Mouse (Mus musculus) embryo, embryonic 10 days (tissue): ENCODE data around the gene Por.
A peak's percentile ranks its signal among the peaks of the same experiment; 100 is the strongest.

ENCODE experiments used
- DNase-seq: peaks from one replicate; pipeline ENCODE4 v3.0.0-alpha.2; 2015; ENCODE audit warnings: low spot score

Gene Por

DNA sequence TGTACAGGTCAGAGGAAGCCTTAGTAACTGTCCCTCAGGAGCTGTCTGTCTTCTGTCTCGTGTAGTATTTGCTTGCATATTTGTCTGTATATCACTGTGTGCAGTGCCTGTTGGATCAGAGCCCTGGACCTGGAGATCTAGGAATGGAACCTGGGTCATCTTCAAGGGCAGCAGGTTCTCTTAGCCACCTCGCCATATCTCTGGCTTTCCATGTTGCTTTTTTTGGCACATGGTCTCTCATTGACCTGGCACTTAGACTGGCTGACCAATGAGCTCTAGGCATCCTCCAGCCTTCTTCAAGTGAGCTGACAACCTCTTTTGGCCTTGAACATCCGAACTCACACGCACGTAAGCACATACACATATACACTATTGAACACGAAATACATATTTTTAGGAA is 32.4 kb downstream of the Por start:
- DNase-seq, result no peak

DNA sequence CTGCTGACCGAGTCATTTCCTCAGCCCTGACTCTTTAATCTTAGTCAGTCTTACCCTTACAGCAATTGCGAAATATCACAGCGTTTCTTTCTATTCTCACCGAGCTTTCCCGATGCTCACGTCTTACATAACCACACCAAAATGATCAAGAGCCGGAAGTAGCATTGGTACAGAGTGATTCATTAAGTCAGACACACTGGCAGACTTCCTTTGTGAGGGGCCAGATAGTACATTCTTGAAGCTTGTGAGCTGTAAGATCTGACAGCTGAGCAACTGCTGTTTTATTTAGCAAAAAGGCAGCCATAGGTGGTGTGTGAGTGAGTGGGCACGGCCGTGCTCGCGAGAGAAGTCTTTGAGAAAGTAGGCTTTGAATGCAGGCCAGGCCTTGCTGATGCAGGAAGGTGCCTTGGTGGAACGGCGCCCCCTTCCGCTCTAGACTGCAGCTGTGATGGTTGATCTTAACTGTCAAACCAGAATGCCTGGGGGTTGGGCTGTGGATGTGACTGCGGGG is 32.9 kb downstream of the Por start:
- no peak for DNase-seq

DNA sequence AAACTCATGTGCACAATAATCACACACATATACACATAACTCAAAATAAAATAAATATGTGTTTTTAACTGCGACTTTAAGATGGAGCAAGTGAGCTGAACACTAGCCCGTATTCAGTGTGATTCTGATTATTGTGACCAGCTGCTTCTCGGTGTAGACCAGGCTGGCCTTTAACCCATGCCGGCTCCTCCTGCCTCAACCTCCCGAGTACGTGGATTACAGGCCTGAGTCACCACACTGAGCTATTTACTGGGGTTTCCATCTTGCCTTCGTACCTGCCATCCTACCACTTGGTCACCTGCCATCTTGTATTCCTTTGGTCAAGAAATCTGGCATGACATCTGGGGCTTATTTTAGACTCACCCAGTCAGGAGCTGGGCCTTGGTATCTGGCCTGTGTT is 33.6 kb downstream of the Por start:
- DNase-seq, result no peak

DNA sequence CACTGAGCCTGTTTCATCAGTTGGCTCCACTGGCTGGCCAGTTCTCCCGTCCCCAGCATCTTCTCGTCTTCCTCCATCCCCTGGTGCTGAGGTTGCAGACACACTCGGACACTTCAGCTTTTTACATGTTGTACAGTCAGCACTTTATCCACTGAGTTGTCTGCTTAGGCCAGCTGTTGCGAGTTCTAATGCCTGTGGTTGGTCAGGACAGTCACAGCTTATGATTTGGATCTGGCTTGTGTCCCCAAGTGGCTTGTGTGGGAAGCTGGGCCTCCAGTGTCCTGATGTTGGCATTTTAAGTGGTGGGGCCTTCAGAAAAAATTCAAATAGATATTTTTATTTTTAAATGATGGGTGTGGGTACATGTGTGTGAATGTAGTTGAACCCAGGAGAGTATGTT is 35.5 kb downstream of the Por start:
- no peak for DNase-seq

DNA sequence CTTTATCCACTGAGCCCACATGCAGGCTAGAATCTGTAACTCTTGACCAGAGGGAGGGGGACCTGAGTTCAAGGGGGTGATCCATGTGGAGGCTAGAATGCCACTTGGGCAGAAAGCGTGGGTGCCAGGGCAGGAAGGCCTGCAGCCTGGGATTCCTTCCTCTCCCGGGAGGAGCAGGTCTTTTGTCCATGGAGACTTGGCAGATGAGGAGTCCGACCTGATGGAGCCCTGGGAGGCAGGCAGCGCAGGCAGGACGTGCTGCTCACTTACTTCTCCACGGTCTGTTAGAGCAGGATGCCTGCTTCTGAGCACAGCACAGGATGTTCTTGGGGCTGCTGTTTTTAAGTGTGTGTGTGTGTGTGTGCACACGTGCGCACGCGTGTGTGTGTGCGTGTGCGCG is 37.2 kb downstream of the Por start:
- no peak for DNase-seq

DNA sequence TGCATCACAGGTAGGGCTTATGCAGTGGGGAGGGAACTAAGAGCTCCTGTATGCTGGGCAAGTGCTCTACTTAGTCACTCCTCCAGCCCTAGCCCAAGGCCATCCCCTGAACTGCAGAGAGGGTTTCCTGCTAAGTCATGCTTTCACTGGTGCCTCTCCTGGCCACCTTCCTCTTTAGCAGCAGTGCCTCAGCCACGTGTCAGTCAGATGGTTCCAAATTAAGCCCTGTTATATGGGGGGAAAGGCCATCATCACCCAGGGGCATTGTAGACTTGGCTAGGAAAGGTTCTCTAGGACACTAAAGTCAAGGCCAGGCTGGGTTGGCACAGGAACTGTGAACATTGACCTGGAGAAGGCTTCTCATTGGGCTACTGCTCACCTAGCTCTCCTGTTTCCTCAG is 38.0 kb downstream of the Por start:
- DNase-seq, result no peak

DNA sequence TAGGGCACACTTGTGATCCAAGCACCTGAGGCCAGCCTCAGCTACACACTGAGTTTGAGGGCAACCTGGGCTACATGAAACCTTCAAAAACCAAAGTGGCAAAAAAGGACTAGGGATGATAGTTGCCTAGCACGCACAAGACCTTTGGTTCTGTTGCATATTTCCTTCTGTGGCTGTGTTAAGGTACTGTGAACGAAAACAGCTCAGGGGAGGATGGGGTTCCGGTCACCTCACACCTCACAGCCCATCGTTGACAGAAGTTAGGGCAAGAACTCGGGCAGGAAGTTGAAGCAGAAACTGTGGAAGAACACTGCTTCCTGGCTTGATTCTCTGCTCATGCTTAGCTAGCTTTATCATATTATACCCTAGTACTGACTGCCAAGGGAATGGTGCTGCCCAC is 39.9 kb downstream of the Por start:
- DNase-seq, result no peak

DNA sequence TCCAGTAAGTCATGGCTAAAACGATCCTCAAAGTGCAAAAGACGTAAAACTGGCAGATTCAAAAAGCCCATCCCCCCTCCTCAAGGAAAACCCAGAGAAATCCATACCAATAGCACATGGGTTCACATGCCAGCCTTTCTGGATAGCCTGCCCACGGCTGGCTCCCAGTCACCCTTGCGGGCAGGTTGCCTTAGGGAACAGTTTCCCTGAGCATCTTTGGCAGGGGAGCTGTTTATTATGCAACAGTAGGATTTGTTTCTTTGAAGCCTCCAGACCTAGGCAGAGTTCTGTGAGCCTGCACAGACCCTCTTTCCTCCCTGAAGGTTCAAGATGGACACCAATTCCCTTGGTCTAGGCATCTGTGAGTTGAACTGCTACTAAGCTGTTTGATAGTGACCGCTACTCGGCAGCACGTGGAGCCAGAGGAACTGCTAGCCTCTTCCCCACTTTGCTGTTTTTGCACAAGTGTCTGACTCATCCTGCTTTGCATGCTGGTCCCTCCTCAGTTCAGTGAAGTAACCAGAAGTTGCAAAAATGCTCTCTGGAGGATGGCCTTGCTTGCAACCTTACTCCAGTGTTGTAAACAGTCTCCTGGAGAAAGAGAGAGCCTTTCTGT is 40.9 kb downstream of the Por start:
- no peak for DNase-seq

DNA sequence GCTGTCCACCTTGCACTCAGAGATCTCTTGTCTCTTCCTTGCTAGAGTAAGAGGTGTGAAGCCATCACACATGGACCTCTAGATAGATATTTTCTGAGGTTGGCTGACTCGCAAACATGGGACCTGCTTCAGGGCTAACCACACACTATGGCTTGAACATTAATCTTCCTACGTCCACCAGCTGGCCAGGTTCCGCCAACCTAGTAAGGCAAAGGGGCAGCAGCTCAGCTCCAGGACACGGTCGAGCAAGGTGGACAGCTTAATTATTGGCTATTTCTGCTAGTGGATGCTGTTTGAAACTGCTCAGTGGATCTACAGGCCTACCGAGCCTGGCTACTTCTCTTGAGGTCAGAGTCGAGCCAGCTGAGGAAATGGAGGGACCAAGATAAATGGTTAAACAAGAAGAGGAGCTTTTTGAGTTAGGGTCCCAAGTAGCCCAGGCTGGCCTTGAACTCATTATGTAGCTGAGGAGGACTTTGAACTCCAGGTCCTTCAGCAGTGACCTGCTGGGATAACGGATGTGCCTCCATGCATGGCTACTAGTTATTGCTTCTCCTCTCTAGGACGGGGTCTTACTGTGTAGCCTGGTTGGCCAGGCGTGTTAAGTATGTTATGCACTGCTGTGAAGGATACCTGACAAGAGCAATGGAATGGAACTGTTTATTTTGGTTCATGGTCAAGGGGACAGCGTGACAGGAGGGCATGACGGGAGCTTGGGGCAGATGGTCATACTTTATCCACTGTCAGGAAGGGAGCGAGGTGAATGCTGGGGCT is 41.9 kb downstream of the Por start:
- no peak for DNase-seq

DNA sequence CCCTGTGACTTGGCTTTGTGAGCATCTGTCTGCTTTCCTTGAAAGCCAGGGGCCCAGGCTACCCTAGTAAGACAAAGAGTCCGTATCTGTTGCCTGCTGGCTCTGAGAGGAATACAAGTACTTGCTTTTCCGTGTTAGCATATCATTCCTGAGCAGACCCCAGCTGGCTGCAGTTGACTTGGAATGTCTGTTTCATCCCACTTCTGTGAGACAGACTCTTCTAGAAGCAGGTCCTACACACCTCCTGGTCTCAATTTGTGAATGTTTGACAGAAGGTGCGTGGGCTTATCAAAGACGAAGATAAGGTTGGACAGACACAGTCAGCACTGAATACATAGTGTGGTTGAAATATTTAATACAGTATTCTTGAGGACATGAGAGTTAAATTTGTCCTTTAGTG is 43.0 kb downstream of the Por start:
- DNase-seq, result no peak

DNA sequence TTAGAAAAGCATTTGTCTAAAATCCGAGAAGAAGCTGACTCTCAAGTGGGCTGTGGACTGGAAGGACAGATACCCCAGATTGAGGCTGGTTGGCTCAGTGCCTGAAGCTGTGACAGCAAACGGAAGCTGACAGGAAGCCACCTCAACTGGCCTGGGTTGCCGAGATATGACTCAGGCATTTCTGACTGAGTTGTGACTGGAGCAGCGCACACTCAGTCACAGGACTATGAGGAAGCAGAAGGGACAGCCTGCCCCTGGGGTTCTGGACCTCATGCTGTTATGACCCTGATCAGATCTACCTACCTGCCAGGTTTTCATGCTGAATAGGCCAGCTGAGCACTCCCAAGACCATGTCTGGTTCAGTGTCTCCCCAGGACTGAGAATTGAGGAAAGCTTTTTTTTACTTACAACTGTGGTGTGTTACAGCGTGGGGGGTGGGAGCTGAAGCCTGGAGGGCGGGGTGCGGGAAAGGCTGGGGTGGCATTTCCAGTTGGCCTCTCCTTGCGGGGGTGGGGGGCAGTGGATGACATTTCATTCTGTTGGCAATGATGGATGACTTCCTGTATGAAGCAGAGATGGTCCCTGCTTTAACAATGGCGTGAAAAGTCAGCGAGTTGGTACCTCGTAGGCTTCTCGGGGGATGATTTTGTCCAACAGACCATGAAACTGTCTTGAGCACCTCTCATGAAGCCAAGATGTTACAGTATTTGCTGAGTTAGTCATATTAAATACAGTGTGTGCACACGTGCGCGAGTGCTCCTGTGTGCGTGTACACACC is 43.8 kb downstream of the Por start:
- DNase-seq, result peak; percentile 65

DNA sequence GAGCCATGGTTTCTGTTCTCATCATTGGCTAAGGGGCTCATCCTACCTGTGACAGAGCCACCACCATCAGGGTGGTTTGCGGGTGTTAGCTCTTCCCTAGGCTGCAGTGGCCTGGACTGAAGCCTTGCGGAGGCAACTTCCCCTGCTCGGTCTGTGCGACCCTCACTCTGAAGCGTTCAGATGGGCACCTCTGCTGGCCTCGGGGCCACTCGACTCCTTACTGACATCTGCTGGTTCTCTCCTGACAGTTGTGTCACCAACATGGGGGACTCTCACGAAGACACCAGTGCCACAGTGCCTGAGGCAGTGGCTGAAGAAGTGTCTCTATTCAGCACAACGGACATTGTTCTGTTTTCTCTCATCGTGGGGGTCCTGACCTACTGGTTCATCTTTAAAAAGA is 45.8 kb downstream of the Por start:
- DNase-seq, result peak; percentile 44

DNA sequence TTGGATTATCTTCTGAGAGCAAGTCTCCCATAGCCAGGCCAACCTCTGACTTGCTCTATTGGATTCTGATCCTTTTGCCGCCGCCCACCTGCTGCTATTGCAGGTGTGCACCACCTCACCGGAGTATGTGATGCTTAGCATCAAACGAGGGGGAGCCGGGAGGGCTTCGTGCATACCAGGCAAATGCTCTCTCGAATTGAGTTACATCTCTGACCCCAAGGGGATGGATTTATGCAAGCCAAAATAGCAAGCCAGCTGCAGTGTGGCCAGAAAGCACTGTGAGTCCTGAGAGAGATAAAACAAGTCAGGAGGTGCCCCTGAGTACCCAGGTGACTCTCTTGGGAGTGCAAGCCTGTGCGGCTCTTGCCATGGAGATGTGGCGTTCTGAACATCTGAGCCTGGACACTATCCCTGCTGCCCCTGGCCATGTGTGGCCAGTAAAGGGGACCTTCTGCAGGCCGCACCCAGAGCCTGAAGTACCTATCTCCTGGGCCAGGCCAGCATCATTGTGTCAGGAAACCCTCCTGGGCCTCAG is 49.8 kb downstream of the Por start:
- DNase-seq, result no peak

DNA sequence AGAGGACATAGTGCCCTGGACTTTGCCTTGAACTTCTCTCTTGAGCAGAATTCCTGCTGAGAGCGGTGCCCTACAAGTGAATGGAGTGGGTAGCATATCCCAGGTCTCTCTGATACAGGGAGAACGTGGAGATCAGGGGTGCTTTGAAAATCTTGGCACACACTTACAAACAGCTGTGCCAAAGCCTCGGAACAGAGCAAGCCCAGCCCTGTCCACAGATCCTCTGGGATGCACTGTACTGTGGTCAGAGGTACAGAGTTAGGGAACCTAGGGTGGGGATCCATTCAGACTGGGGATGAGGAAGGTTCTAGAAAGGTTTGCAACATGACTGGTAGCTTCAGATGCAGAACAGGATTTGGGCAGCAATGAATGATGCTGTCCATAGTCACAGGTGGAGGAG is 50.3 kb downstream of the Por start:
- DNase-seq, result no peak

DNA sequence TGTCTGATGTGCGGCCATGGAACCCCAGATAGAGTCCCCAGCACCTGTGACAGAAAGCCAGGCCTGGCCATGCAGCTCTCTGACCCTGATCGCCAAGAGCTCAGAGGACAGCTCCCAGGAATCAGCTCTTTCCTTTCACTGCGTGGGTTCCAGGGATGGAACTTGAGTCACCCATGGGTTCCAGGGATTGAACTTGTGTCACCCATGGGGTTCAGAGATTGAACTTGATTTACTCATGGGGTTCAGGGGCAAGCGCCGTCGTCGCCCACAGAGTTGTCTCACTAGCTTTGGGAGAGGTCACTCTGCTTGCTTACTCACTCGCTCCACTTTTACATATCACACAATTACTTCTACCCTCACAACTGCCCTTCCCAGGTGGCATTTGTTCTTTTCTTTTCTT is 51.2 kb downstream of the Por start:
- no peak for DNase-seq

DNA sequence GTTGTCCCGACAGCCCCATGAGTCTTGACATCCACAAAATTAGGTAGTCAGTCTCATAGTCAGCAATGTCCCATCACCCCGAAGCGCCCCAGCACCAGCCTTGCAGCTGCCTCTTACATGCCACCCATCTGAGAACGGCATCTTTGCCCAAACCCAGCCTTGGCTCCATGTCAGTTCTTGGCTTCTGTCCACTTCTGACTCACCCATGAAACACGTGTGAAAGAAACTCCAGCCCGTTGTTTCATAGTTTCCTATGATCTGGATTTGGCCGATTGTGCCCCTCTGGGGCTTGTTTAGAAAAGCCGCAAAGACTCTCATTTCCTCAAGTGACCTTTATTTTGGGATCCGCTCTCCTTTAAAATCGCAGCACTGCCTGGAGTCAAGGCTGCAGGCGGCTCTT is 52.3 kb downstream of the Por start:
- no peak for DNase-seq

DNA sequence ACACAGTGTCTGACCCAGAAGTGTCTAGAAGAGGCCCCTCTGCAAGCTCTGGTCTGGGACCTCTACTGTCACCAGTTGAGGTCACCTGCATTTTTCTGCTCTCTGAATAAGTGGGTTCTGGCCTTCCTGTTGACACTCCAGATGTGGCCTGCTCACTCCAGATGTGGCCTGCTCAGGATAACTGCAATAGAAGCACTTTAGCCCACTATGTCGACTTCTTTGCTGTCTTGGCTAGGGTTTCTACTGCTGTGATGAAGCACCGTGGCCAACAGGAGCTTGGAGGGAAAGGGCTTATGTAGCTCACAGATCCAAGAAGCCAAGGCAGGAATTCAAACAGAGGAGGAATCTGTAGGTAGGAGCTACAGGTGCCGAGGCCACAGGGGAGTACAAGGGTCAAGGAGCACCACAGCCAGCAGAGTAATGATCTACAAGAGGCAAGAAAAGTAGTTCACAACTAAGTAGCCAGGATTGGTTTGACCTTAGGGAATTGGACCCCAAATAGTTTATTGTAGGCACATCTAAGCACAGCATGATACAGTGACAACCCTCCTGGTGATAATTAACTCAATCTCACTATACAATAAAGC is 53.4 kb downstream of the Por start:
- DNase-seq, result no peak

DNA sequence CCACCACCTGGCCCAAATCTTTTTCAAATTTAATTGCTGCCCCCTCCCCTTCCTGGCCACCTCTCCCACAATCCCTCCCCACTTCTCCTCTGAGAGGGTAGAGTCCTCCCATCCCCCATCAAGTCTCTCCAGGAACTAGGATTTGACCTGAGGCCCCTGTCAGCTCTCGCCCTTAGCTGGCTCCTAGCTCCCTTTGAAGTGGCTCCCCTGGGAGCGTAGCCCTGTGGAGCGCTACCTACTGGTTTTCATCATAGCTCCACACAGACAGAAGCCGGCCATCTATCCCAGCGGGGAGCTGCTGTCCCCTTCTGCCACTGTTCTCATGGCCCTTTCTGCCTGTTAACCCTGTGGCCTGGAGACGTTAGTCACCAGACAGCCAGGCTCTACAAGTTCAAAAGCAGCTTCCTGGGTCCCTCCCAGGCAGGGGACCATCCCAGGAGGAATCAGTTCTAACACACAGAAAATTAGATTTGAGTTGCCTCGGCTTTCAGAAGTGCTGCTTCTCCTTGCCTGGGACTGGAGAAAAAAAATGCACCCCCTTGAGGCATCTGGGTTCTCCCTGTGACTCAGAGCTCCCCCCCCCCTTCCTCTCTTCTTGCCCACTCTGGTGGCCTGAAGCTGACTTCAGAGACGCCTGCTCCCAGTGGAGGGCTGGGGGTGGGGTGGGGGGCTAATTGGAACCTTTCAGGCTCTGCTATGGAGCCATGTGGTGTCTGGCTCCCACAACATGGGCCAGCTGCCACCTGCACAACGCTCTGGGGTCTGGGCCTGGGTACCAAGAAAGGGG is 54.9 kb downstream of the Por start:
- peak; percentile 79 for DNase-seq

DNA sequence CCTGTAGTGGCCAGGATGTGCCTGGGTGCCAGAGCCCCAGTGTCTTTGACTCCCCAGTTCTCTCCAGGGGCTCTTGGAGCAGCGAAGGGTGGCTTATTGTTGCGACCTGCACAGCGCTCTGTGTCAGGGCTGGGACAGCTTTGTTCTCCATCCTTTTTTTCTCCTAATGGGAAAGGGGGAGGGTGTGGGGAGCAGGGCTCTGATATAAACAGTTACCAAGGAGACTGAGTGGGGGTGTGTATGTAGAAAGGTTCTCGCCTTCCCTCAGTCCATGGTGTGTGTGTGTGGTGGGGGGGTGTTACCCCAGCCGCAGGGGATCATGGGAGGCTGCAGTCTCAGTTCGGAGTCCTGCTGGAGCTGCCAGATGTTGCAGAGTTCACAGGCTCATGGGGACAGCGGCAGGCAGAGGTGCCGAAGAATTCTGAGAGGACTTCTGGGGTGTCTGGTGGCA is 55.6 kb downstream of the Por start:
- DNase-seq, result peak; percentile 79

DNA sequence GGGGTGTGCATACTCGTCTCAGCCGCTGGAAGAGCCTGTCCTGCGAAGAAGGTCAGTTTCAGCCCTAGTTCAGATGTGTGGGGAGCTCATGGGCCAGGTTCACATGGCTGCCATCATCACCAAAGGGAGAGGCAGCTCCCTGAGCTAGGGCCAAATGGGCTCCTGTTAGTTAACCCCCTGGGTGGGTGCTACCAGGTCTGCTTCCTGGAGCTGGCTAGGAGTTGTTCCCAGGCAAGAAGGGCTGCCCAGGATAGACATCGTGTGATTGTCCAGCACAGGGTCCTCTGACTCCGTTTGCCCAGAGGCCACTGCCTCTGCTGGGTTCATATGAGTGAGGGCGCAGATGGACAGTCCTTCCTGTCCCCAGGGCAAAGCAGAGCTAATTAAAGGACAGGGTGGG is 56.2 kb downstream of the Por start:
- DNase-seq, result no peak

DNA sequence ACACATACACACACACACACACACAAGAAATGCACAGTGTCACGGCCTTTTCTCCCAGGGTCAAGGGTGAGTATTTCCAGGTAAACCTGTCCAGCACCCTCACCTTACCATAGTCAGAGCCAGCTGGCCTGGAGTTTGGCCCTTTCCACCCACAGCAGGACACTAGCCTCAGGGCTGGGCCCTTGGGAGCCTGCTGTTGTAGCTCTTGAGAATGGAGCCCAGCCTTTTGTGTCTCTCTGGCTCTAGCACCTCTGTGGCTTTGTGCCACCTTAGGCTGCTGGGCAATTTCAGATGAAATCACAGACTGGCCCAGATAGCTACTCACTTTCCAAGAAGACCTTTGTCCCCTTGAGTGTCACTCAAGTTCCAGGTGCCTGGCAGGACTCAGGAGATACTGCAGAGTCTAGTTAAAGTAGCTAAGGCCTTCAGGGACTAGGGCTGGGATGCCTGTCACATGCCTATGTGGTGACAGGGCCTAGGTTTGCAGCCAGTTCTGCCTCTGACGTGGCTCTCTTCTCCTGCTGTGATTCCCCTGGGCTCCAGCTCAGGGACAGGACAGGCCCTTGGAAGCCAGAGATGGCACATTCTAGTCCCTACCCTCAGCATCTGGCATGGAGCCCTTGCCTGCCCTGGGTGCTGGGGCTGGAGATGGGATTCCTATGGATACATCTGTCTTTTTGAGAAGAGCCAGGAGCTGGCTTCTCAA is 57.0 kb downstream of the Por start:
- DNase-seq, result no peak
